Mouse (Mus musculus): Measurements from ENCODE around the gene Sgce.
A peak's percentile ranks its signal among the peaks of the same experiment; 100 is the strongest.

Gene Sgce

GRCm38 (mm10) chr6:4723998-4724757 is 22.8 kb downstream of the Sgce start:
- DNase-seq (ENCODE audit: low read depth, low spot score) = no peak

DNA sequence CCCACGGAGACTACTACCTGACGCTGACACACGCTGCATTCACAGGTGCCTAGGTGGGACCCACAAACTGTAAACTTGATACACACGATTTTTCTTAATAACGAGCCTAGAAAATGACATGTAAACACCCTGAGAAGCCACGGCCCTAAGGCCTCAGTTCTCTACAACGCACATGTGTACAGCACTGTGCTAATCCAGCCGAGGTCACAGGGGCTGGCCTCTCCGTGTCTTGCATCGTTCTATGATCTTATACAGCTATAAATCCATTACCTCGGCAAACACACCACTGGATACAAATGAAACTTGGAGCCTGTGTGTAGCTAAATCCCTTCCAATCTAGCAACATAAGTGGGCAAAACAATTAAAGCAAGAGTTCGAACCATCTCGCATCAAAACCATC is 24.3 kb downstream of the Sgce start:
- no peak for DNase-seq (ENCODE audit: low read depth, low spot score)

DNA sequence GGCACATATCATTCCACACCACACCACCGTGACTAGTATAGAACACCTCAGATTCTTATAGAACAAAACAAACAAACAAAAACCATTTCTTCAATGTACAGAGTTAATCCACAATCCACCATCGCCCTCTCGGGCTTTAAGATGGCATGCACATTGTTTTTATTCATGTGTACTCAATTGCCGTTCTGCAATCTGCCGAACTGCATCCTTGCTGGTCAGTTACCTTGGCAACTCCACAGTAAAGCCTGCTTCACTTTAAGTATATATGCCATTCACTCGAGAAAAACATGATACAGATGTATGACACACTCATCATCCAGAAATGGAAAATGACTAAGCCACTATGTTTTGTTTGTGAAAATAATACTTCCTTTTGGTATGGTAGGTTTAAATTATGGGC is 24.9 kb downstream of the Sgce start:
- no peak for DNase-seq (ENCODE audit: low read depth, low spot score)

DNA sequence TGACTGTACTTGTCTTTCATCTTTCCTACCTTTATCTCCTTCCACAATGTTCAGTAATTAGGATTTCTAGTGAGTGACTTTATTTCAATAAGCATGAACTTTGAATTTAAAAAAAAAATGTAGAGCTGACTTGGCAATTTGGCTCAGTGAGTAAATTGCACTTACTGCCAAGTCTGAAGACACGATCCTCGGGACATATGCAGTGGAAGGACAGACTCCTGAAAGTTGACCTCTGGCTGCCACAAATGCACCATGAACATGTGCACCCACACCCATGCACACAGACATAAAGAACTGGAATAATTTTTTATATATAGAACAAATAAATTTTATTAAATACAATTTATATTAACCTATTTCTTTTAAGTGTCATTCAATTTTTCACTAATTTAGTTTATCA is 29.7 kb downstream of the Sgce start:
- DNase-seq (ENCODE audit: low read depth, low spot score) = no peak

DNA sequence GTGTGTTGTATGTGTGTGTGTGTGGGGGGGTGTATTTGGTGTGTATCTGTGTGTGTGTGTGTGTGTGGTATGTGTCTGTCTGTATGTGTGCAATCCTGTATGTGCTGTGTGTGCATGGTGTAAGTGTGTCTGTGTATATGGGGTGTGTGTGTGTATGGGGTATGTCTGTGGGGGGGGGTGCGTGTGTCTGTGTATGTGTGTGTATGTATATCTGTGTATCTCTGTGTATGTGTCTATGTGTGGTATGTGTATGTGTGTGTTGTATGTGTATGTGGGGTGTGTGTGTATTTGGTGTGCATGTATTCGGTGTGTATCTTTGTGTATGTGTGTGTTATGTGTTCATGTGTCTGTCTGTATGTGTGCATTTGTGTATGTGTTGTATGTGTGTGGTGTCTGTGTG is 30.8 kb downstream of the Sgce start:
- no peak for DNase-seq (ENCODE audit: low read depth, low spot score)

DNA sequence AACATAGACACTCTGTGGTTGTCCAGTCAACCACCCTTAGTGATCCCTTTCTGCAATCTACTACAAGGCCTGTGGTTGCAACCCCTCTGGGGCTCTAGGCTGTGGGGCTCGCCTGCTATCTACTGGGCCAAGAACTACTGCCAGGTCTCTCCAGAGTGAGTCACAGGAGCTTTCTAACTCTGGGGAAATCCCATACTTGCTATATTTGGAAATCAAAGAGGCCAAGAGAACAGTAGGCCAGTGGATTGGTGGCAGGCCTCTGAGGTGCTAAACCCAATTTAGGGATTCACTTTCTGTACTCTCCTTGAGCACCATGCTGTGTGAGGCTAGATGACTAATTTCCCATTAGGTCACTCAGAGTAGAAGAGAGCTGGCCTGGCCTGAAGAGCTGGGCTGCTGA is 38.0 kb downstream of the Sgce start:
- DNase-seq (ENCODE audit: low read depth, low spot score) = no peak

GRCm38 (mm10) chr6:4706415-4706814 is 40.6 kb downstream of the Sgce start:
- no peak for DNase-seq (ENCODE audit: low read depth, low spot score)

DNA sequence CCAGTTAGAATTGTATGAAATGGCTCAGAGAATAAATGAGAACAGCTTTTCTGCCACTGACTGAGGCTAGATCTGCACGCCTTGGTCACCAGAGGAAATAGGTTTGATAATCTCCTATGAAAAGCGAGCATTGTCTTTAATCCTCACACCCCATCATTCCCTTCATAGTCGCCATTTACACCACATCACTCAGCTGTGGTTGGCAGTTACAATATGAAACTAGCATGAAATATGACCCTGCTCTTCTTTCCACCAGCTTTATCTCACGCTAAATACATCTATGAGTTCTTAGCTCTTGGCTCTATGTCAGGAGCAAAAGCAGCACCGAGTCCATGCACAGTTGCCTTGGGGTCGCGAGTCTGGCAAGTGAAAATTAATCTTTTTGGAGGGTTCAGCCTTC is 43.1 kb downstream of the Sgce start:
- no peak for DNase-seq (ENCODE audit: low read depth, low spot score)

DNA sequence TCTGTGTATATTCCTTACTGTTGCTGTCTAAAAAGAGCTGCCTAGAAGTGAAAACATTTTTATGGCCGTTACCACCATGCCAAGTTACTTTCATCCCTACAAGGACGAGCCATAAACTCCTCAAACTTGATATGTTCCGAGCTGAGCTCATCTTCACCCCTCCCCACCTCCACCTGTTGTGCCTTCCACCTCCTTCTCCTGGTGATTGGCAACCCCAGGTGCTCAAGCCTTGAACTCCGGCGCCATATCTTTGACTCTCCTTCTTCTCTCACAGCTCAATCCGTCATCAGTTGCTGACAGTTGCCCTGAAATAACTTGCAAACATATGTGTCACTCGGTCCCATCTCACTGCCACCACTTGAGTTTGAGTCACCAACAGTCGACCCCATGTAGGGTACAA is 45.4 kb downstream of the Sgce start:
- DNase-seq (ENCODE audit: low read depth, low spot score) = no peak

DNA sequence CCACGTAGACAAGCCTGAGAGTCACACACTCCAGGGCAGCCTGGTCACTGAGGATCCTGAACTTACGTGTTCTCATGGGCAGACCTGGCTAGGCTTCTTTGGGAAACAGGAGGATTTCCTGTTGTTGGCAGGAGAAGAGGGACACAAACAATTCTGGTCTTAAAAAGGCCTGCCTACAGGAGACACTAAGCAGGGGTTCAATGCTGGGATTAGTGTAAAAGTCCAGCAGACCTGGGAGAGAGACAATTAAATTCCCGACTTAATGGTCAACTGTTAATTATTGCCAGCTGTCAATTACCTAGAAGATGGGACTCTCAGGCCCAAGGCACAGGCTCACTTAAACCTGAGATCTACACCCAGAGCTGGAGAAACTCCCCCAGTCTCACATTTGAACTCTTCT is 51.2 kb downstream of the Sgce start:
- DNase-seq (ENCODE audit: low read depth, low spot score) = no peak

DNA sequence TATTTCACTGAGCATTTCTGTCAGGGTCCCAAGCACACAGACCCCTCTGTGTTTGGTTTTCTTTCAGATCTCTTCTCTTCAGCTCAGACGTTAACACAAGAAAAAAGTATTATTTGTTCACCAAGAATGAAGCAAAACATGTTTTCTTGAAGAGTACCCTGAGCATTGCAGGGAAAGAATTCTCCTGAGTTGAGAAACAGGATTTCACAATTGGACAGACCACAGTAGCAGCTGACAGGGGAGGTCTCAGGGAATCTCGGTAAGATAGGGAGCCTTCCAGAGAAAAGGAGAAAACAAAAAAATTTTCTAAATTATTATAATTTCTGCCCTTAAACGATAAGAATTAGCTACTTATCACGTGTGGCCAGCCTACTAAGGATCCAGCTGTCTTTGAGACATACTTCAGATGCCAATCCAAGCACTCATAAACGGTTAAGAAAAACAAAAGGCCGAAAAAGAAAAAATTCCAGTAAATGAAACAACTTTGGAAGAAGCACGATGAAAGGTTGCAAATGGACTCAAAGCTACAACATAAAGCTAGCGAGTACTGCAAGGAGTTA is 52.3 kb downstream of the Sgce start:
- DNase-seq (ENCODE audit: low read depth, low spot score) = no peak

- no peak for DNase-seq (ENCODE audit: low read depth, low spot score)
Observed at GRCm38 (mm10) chr6:4693544-4693943, 53.5 kb downstream of the Sgce start.

DNA sequence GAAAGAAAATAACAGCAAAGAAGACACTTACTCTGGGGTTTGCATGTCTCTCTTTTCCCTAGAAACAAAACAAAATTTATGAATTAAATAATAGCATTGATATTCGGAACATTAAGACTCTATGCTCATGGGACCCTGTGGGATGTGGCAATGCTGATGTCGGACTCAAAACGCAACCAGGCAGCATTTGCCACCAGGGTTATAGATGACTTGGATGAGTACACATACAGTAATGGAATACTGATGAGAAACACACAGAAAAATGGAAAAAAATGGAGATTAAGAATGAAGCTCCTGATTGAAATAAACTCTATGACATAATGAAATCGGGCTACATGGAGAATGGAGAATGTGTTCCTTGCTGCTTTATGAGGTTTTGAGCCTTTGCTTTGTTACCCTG is 56.6 kb downstream of the Sgce start:
- DNase-seq (ENCODE audit: low read depth, low spot score) = no peak

- DNase-seq (ENCODE audit: low read depth, low spot score) = no peak
Observed at GRCm38 (mm10) chr6:4684706-4685340, 62.2 kb downstream of the Sgce start.

DNA sequence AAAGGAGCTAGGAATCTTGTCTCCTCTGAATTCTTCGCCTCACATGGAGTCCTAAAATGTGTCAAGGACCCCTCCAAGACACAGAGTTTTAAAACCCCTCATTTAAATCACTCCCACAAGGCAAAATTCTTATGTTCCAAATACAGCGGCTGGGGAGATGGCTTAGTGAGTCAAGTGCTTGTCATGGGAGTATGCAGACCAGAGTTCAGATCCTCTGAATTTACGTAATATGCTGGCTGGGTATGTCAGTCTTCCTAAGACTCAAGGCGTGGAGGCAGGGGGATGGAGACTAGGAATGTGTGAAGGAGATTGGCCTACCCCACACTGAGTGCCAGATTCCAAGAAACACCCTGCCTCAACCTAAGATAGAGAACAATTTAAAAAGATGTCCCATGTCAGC is 66.4 kb downstream of the Sgce start:
- no peak for DNase-seq (ENCODE audit: low read depth, low spot score)

- DNase-seq (ENCODE audit: low read depth, low spot score) = no peak
Observed at GRCm38 (mm10) chr6:4679981-4680380, 67.0 kb downstream of the Sgce start.

GRCm38 (mm10) chr6:4677356-4677761 is 69.6 kb downstream of the Sgce start:
- no peak for DNase-seq (ENCODE audit: low read depth, low spot score)

- DNase-seq (ENCODE audit: low read depth, low spot score) = no peak
Observed at GRCm38 (mm10) chr6:4665154-4665553, 81.9 kb downstream of the Sgce start.

DNA sequence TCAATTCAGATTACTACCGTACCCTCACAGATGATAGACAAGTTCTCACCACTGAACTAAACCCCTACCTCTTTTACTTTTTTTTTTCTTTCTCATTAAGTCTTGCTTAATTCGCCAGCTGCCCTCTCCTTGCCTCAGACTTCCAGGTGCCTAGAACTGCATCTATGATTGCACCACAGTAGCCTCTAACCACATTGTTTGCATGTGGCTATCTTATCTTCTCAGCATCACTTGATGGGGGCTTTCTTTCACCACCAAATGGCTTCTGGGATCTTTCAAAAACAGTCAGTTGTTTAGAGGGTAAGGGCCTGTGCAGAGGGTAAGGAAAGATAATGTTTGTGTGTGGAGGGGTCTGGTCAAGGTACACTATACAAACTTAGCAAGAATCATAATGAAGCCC is 82.7 kb downstream of the Sgce start:
- DNase-seq (ENCODE audit: low read depth, low spot score) = peak; percentile 26

DNA sequence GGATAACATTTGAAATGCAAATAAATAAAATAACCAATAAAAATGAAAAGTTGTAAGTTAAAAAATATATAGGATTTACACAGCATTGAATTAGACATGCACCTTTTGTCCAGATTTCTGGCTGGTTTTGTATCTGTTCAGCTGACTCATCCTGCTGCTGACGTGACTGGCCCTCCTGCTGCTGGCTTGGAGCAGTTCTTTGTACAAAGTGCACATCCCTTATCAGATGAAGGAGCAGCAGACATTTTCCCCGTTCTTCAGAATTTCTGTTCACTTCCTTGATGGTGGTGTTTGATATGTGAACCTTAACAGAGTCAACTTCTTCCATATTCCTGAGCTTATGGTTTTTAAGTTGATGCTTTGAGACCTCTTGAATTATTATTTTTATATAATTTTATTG is 83.5 kb downstream of the Sgce start:
- DNase-seq (ENCODE audit: low read depth, low spot score) = peak; percentile 31

- DNase-seq (ENCODE audit: low read depth, low spot score) = no peak
Observed at GRCm38 (mm10) chr6:4658861-4659260, 88.1 kb downstream of the Sgce start.

- DNase-seq (ENCODE audit: low read depth, low spot score) = no peak
Observed at GRCm38 (mm10) chr6:4655924-4656323, 91.1 kb downstream of the Sgce start.

- no peak for DNase-seq (ENCODE audit: low read depth, low spot score)
Observed at GRCm38 (mm10) chr6:4655466-4655865, 91.5 kb downstream of the Sgce start.

Measured in CD4-positive helper T cell, adult 2 months (primary cell).